Mouse (Mus musculus) lung, adult 18-20 months (tissue): Measurements from ENCODE around the gene Ptcra.
A peak's percentile ranks its signal among the peaks of the same experiment; 100 is the strongest.
"Not testable (repeated sequence)": the region's sequence is repeated elsewhere in the genome, so short reads cannot be mapped to it uniquely, and the experiment has no call there.

Experiments
- DNase-seq, 2 experiments: peaks; one replicate each; pipeline ENCODE4 v3.0.0; 2022; ENCODE audit warnings: mixed read lengths in 2 of 2

Ptcra gene

DNA sequence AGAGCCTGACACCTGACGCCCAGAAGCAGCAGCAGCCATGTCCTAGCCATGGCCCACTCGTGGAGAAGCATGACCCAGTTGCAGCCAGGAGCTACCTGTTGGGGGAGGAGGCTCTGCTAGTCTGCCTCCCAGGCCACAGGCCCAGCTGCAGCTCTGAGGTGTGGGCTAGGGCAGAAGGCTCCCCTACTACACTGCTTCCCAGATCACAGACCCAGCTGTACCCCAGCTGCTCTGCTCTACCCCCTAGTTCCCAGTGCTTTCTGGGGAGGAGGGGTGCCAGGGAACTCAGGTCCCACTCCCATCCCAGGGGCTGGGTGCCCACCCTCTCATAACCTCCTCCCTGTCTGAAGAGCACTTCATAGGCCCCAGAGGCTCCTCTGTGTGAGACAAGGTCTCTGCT, at the start of gene Ptcra:
TSS of gene Ptcra (minus strand) at position 169 of the 400 bp plus-strand sequence.
- DNase-seq = no peak

DNA sequence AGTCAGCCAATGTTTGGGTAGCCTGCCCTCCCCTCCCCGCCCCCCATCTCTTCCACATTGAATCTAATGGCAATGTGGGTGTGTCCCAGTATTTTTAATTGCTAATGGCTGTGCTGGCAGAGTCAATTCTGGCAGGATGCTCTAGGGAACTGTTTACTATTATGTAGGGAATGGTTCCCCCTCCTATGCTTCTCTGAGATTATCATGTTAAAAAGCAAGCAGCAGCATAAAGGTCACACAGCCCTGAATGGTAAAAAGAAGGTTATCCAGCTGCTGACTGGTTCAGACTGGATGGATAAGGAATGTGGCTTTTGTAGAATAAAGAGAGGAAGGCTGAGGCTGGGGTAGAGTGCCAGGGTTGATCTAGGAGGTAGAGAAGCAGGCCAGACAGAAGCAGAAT, 48.9 kb upstream of the Ptcra start:
- no peak for DNase-seq

DNA sequence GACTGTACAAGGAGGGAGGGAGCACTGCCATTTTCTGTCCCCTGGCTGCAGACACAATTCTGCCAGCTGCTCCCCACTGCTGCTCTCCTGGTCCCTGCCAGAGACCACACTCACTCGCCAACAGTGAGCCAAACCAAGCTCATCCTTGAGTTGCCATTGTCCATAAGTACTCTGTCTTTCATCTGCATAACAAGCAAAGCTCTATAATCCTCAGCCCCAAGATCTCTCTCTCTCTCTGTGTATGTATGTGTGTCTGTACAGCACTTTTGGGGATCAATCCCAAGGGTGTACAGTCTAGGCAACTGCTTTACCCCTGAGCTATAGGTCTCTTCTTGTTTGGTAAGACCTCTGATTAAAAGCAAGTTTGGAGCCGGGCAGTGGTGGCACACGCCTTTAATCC, 47.2 kb upstream of the Ptcra start:
- no peak for DNase-seq

DNA sequence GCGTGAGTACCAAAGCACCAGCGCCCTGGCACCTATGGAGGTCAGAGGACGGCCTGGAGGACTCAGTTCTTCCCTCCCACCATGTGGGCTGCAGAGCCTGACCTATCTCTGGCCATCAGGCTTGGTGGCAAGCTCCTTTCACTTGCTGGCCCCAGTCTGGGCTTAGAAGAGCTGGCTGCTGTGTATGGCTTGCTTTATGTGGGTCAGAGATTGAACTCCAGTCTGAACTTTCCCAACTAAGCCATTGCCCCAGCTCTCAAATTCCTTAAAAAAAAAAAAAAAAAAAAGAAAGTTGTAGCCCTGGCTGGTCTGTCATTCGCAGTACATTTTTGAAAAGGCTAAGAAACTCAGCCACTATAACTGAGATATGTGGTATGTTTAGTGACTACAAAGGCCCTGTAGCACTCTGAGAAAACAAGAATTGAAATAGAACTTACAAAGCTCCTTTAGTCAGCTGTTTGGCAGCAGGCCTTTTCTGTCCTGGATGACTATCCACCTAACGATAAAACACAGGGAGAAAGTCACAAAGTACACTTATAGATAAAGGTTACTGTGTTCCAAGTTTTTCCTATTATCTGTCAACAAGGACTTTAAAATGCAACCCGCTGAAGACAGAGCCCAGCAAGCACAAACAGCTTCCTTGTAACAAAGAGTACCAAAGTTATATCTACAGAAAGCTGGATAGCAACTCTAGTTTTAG, 45.8 kb upstream of the Ptcra start:
- no peak for DNase-seq

DNA sequence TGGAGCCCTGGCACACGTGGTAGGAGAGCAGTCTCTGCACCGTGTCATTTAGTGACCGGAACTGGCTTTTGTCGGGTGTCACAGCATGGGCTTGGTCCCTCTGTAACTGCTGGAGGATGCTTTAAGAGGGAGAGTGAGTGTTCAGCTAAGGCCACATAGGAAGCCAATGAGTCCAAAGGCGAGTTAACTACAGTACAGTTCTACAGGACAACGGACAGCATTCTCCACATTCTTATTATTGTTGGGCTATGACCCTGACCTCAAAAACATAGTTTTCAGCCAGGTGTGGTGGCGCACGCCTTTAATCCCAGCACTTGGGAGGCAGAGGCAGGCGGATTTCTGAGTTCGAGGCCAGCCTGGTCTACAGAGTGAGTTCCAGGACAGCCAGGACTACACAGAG, 44.9 kb upstream of the Ptcra start:
- DNase-seq = no peak

DNA sequence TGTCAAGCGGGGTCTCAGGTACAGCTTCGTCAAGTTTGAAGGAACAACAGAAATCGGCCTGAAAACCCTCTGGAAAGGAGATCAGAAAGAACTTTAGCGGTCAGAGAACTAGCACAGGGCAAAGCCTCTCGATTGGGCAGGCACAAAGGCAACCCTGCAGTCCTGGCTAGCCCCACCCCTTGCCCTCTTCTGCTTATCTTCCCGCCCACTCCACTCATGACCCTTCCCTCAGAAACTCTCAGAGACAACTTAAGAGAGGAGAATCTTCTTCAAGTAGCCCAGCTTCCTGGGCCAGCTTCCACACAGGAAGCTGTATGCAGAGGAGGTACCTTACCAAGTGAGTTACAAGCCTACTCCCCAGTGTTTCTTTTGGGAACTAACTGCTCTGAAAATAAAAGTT, 38.2 kb upstream of the Ptcra start:
- DNase-seq = no peak

DNA sequence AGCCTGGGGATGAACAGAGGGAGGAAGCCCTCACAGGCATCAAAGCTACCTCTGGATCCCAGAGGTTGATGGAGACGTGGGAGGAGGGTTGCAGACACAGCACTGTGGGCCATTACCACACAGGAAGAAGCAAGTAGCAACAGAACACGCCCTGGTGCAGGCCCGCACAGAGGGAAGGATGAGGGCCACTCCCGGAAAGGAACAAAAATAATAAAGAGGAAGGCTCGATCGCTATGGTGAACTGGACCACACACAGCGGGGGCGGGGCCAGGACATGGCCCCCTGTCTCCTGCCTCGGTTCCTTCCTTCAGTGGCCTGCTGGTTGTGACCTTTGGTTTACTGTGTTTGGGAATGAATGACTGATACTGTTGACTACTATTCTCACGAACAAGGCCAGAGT, 36.2 kb upstream of the Ptcra start:
- DNase-seq = no peak

DNA sequence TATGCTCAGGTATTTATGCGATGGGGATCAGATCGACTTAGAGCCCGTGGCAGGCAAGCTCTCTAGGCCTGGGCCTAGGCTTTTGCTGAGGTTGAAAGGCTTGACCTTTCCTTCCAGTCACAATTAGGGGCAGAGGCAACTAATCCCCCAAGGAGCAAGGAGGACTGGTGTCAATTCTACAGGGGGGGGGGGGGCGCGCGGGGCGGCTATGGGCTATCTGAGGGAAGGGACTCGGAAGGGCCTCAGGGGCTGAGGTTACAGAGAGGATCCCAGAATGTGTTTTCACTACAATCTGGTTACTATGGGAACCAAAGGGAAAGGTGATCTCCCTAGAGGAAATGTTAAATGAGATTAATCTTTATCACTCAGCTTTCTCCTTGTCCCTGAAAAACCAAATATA, 33.9 kb upstream of the Ptcra start:
- DNase-seq = no peak

DNA sequence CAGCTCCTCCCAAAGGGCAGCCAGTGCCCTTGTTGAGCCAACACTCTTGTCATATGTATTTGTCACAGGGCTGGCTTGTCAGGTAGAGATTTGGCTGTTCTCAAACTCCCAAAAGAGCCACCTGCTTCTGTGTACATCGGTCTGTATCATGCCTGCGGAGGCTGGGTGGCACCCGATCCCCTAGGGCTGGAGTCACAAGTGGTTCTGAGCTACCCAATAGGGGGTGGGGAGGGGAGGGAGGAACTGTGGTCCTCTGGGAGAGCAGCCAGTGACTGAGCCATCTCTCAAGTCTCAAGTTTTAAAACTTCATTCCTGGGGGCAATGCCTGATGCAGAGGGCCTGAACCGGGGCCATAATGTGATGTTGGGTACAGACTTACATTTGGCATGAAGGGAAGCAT, 33.2 kb upstream of the Ptcra start:
- no peak for DNase-seq

DNA sequence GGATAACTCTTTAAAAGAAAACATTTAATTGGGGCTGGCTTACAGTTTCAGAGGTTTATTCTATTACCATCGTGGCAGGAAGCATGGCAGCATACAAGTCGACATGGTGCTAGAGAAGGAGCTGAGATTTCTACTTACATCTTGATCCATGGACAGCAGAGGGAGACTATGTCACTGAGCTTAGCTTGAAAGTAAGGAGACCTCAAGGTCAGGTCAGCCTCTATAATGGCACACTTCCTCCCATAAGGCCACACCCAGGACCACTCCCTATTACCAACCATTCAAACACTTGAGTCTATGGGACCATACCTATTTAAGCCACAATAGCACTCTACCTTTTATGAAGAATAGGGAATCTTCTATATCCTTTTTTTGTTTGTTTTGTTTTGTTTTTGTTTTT, 29.5 kb upstream of the Ptcra start:
- no peak for DNase-seq

DNA sequence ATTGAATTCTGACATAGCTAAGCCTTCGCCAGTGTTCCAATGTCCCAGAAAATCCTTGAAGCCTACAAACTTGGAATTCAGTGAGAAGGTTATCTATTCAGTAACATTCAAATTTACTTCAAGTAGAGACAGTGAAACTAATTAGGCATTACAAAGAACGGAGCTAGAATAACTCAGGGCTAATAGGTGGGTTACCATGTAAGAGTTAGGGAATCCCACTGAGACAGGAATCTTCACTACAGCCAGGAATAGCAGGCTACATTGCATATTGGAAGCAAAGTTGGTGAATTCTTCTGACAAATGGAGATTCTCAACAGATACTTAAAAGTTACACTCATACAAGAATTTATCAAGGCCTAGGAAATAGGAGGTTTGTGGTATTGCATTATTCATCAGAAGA, 24.5 kb upstream of the Ptcra start:
- not testable (repeated sequence) for DNase-seq

DNA sequence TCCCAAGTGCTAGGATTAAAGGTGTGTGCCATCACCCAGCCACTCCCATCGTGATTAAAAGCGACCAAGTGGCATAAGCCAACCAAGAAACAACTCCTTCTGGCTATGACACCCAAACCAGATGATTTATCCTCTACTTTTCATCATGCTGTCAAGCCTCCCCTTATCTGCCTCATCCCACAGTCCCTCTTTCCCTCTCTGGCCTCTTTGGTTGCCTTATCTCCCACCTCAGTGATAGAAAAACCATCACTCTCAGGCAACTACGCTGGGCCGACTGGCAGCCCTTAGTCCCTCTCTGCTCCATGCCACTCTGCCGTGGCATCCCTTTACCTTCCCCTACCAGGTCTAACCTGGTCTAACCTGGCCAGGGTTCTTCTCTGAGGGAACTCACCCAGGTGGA, 23.4 kb upstream of the Ptcra start:
- no peak for DNase-seq

DNA sequence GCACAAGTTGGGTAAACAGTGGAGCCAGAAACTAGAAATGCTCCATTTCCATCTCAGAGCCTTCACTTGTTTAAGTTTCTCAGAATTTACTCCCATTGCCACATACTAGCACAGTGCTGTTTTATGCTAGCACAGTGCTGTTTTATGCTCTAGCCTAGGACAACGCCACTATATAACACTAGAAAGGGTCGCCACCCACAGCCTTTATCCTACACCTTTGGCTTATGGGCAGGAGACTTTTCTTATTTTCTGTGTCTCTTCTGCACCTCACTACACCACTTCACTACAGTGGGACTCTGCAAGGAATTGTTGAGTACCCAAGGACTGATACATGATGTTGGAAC, 19.7 kb upstream of the Ptcra start:
- DNase-seq = no peak

DNA sequence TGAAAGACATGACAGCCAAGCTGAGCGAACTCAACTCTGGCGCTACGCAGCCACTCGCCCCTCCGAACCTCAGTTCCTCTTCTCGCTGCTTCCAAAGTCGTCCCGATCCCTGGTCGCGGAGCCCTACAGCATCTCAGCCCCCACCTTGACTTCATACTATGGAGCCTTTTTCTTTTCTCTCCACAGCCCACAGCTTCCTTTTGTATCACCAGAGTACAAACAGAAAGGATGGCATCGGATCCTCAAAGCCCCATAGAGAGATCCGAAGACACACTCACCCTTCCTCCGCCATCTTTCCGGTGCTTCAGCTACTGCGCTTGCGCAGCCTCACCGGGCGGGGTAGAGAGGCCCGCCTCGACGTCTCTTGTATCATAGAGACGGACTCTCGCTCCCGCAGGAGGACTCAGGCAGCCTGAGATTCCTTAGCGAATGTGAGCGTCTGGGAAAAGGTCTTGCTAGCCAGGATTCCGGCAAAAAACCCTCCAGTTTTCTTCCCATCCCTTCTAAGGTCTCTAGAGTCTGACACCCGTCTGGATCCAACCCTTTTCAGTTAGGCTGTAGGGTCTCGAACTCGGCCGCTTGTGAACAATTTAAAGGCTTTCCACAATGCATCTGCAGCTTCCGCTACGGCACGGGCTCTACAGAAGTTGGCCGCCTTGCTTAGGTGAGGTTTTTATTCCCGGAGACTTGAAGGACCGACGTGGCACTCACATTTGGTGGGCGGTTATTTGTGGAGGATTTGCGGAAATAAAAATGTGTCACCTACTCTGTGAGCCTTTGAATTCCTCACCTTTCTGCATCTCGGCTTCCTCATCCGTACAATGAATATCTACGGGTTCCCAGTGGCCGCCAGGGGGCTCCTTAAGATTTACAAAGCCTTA, 19.1 kb upstream of the Ptcra start, which contains the start of gene Rpl7l1:
TSS of gene Rpl7l1 (minus strand) at position 332 of the 881 bp plus-strand sequence.
- peak; percentile 92 to 93 for DNase-seq

DNA sequence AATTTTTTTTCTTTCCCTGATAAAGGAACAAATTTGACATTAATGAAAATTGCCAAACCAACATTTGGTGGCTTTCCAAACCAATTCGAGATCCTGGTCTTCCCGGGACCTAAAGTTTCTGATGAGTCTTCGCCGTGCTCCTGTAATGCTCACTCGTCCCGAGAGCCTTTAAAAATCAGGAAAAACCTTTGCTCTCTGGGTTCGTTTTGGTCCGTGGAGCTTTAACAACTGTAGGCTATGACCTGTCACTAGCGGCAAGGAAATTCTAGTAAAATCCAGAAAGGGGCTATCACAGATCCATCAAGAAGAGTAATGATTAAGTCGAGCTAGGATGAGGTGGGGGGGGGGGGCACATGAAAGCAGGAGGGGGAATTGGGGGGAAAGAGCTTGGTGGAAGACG, 18.4 kb upstream of the Ptcra start:
- no peak for DNase-seq

DNA sequence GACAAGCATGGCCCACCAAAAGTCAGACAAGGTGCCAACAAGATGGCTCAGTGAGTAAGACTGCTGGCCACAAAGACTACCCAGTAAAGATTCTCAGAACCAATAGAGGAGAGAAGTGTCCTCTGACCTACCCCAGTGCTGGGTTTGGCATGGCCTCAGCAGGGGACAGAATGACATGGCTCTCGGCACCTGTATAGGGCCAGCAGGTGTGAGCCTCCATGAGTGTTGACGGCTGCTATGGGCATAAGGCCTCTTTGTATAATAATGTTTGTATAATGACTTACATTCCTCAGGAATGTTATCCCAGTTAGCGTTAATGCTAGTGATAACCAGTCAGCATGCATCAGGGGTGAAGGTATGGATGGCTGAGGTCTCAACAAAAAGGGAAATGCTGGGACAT, 12.6 kb upstream of the Ptcra start:
- DNase-seq = no peak

DNA sequence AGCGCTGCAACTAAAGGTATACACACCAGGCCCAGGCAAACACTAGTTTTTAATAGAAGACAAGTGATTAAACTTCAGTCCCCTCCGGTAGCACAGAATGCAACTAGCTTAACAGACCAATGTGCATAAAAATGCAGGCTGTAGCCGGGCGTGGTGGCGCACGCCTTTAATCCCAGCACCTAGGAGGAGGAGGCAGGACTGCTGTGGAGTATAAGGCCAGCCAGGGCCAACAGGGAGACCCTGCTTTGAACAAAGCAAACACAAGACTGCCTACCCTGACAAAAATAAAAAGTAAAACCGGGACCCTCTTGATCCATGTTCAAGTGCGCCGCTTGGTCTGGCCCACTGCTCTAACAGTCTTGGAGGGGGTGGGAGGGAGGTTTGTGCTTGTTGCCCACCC, 11.6 kb upstream of the Ptcra start:
- no peak for DNase-seq

DNA sequence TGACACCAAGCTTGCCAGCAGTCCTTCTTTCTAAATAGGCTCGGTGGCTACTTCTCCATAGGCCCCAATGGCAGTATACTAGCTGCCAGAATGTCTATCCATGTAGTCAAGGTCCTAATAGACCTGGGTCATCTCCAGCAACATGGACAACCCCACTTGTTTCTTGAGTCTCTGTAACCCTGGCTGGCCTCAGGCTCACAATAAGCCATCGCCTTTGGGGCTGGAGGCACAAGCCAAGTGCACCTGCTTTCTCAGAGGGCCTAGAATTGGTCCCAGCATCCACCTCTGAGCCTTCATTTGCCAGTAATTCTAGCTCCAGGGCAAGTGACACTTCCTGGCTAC, 10.6 kb upstream of the Ptcra start:
- no peak for DNase-seq

DNA sequence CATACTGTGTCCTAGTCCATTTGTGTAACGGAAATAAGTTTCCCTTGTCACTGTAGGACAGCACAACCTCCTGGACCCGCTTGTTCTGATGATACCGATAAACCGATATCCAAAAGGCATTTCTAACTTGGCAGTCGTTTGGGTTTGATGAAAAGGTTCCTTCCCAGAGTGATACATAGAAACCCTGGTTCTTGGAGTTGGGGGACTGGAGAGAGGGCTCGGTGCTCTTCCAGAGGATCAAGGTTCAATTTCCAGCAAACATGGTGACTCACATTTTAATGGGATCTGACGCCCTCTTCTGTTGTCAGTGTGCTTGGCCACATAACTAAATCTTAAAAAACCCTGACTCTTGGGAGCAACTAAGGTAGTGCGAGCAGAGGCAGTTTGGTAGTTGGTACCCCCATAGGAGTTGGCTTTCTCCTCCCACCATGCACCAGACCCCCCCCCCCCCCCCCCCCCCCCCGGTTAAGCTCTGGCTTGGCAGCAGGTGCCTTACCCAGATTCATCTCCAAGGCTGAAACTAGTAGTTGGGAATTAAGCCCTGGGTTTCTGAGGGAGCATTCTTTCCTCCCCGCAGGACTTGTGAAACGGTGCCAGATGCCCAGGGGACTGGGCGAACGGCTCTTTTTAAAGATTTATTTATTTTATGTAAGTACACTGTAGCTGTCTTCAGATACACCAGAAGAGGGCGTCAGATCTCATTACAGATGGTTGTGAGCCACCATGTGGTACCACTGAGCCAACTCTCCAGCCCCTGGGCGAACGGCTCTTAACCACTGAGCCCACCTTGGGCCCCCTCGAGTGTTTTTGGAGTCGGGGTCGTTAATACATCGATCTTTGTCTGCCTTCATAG, 10.0 kb upstream of the Ptcra start:
- no peak for DNase-seq

DNA sequence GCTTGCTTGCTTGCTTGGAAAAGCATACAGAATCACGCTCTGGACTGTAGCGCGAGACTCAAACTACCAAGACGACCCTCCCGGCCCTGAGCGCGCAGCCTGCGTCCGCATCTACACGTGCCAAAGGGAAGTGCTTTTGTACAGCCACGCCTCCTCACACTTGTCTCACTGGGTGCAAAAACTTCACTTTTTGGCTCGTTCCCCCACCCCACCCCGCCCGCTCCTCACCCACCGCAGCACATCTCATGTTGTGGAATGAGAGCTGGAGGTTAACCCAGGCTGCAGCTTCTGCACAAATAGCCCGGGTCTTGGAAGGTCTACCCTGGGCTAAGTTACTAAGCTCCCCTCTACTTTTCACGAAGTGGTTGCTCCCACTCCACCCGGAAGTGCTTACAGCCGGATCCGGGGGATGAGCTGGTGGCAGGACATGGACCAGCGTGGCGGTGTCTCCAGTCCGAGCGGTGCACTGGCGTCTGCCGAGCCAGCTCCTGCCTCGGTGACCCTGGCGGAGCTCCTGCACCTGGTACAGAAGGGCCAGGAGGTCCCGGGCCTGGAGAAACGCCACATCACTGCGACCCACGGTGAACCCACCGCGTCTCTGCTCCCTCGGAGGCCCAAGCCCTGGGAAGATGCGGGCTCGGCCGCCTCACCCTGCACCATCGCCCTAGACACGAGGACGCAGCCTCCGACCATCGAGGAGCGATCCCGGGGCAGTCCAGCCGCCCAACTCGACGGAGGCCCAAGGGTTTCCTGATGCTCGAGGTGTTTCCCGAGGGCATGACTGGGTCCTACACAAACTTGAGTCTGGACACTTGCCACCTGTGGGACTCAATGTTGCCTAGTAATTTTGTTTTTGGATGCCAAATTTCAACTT, 9.1 kb upstream of the Ptcra start, which contains the start of gene 2310039H08Rik:
TSS of gene 2310039H08Rik (plus strand) at position 232 of the 874 bp plus-strand sequence.
- peak; percentile 83 to 86 for DNase-seq

DNA sequence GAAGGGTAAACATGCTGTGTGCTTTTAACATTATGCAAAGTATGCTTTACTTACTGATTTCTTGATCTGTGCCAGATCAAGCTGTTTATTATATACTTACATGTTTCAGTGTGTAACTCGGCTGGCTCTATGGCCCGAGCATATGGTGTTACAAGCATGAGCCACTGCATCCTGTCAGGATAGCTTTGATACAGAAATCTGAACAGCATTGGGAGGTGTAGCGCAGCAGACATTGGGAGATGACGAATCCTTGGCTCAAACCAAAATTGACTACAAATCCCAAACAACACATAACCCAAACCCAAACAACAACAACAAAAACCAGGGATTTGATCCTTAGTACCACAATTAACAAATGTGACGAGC, 8.5 kb upstream of the Ptcra start:
- DNase-seq = no peak

DNA sequence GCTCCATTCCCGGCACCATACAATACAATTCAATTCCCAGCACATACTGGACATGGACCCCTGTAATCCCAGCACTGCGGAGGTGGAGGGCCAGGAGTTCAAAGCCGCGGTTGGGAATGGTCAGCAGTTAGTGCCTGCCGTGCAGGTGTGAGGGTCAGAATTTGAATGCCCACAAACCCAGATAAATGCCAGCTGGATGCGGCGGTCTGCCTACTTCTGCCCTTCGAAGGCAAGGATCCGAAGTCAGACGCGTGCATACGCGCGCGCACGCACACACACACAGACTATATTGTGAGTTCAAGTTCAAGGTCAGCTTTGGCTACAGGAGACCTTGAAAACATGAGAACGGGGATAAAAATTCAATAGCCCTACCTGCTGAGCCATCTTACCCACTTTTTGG, 8.1 kb upstream of the Ptcra start:
- DNase-seq = no peak

DNA sequence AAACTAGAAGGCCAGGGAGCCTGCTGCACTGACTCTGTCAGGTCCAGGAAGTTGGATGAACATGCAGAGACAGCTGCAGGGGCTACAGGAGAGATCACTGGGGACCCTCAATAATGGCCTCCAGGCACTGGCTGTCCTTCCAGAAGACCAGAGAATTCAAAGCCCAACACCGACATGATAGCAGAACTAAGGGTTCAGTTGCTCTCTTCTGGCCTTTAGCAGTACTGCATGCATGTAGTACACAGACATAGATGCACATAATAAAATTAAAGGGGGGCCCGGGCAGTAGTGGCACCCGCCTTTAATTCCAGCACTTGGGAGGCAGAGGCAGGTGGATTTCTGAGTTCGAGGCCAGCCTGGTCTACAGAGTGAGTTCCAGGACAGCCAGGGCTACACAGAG, 7.5 kb upstream of the Ptcra start:
- DNase-seq = no peak
